19 mouse cellular contexts compared by ENCODE assay signal in the genomic region with DNA sequence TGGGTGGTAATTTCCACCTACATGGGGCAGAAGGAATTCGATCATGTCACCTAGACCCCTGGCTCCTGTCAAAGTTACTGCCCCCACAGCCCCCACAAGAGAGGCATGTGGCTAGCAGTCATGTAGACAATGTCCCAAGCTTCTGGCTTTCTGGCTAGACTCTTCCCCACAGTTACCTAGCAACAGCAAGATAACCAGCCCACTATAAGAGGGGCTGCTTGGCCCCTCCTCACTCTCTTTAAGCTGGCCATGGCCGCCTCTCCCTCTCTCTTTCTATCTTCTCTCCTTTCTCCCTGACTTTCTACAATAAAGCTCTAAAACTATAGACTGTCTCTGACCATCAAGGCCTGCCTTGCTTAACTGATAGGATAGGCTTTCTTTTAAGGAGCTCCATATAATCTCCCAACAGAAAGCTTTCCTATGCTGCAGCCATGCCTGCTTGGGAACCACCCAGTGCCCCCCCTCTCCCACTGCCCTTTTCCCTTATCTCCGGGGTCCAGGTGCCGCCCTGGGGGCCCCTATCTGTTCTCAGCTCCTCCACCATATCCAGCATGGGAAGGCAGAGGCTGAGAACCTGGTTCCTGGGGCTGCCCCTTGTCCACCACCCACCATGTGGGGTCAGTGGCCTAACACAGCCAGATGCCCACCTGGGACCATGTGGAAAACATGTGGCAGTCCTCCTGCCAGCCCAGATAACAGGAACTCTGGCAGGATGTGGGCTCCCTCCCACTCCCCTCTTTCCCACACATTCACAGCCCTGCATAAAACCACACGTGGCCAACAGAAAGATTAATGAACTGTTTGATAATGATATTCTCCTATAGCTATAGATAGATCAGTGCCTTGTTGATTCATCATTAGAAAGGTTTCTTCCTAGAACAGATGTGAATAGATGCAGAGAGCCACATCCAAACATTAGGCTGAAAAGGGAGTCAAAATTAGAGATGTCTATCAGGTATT. TPM values are rescaled to one million over a fixed set of nuclear protein-coding genes. Genes with fewer than 3 reads are reported as not detected.
DNase-seq lines count a peak whose midpoint lies in the region; ATAC-seq lines count a peak whose summit lies in the region.
"Had no signal": no experiment of that assay in that cellular context is flagged by ENCODE, and none has a peak within 500 bp of the region (broad histone marks: within the 10 kb centered on the region; RNA-seq: fewer than 3 reads in every experiment).

No protein-coding gene starts in this region.

- no peaks in the 10 kb centered on the region for H3K9me3 ChIP-seq in intestine, embryonic 16.5 days (ENCODE audit: control insufficient read depth, low read length)
- no peaks in the 10 kb centered on the region for H3K9me3 ChIP-seq in intestine, embryonic 15.5 days
- H3K9me3 ChIP-seq in liver, embryonic 12.5 days (replicated peaks) = no peaks in the 10 kb centered on the region
- H3K9me3 ChIP-seq: embryonic facial prominence, embryonic 12.5 days; heart, embryonic 15.5 days; hindbrain, embryonic 15.5 days; limb, embryonic 15.5 days; neural tube, embryonic 12.5 days had no signal

- WGBS in intestine, embryonic 16.5 days = 35% methylated on average over 5 of the region's 5 CpGs
- WGBS in intestine, embryonic 15.5 days = 39% methylated on average over 5 of the region's 5 CpGs
- 8% methylated on average over 5 of the region's 5 CpGs for WGBS in liver, embryonic 12.5 days (ENCODE audit: insufficient replicate concordance)

- H3K4me1 ChIP-seq in intestine, embryonic 16.5 days (ENCODE audit: control insufficient read depth, insufficient read depth, low read length) = 0 out of 2 replicates have a peak, but pooled peaks cover 2% of the 10 kb centered on the region
- no peaks in the 10 kb centered on the region for H3K4me1 ChIP-seq in intestine, embryonic 15.5 days (replicated peaks)
- H3K4me1 ChIP-seq in liver, embryonic 12.5 days = peaks cover 42% of the 10 kb centered on the region
- H3K4me1 ChIP-seq: embryonic facial prominence, embryonic 12.5 days; heart, embryonic 15.5 days; limb, embryonic 15.5 days; neural tube, embryonic 12.5 days had no signal

- no peak overlapping the region for H3K4me2 ChIP-seq in intestine, embryonic 16.5 days (ENCODE audit: low read depth, low read length)
- no peak overlapping the region for H3K4me2 ChIP-seq in intestine, embryonic 15.5 days (replicated peaks)
- H3K4me2 ChIP-seq in liver, embryonic 12.5 days = peak overlapping the region; percentile 67
- H3K4me2 ChIP-seq: embryonic facial prominence, embryonic 12.5 days; heart, embryonic 15.5 days; hindbrain, embryonic 15.5 days; limb, embryonic 15.5 days; neural tube, embryonic 12.5 days had no signal

- H3K27me3 ChIP-seq in intestine, embryonic 16.5 days (replicated peaks; ENCODE audit: control insufficient read depth, insufficient read depth, low read length) = no peaks in the 10 kb centered on the region
- H3K27me3 ChIP-seq in intestine, embryonic 15.5 days (replicated peaks) = no peaks in the 10 kb centered on the region
- H3K27me3 ChIP-seq in liver, embryonic 12.5 days (replicated peaks) = no peaks in the 10 kb centered on the region
- H3K27me3 ChIP-seq: embryonic facial prominence, embryonic 12.5 days; heart, embryonic 15.5 days; hindbrain, embryonic 15.5 days; limb, embryonic 15.5 days; neural tube, embryonic 12.5 days had no signal

- intact Hi-C loops in left cerebral cortex, postnatal 14 days (cut with DNase I) = no loop called here

- no peak overlapping the region for H3K4me3 ChIP-seq in intestine, embryonic 16.5 days (ENCODE audit: low read length)
- no peak overlapping the region for H3K4me3 ChIP-seq in intestine, embryonic 15.5 days (replicated peaks)
- H3K4me3 ChIP-seq in liver, embryonic 12.5 days = peak overlapping the region; percentile 23
- H3K4me3 ChIP-seq: embryonic facial prominence, embryonic 12.5 days; heart, embryonic 15.5 days; hindbrain, embryonic 15.5 days; limb, embryonic 15.5 days; neural tube, embryonic 12.5 days had no signal

- no peak overlapping the region for H3K27ac ChIP-seq in intestine, embryonic 16.5 days (ENCODE audit: low read length)
- H3K27ac ChIP-seq in intestine, embryonic 15.5 days = no peak overlapping the region
- peak overlapping the region; percentile 91 for H3K27ac ChIP-seq in liver, embryonic 12.5 days
- H3K27ac ChIP-seq: embryonic facial prominence, embryonic 12.5 days; heart, embryonic 15.5 days; hindbrain, embryonic 15.5 days; limb, embryonic 15.5 days; neural tube, embryonic 12.5 days had no signal

- ATAC-seq in intestine, embryonic 16.5 days = peak; percentile 26; the same call in 1 of the 2 replicates
- no peak for ATAC-seq in intestine, embryonic 15.5 days
- peak; percentile 98 for ATAC-seq in liver, embryonic 12.5 days
- ATAC-seq: forebrain, postnatal 0 days; Patski had no signal

- H3K36me3 ChIP-seq in intestine, embryonic 16.5 days (ENCODE audit: control insufficient read depth, insufficient read depth, low read length) = no peaks in the 10 kb centered on the region
- no peaks in the 10 kb centered on the region for H3K36me3 ChIP-seq in intestine, embryonic 15.5 days
- H3K36me3 ChIP-seq in liver, embryonic 12.5 days = no peaks in the 10 kb centered on the region
- H3K36me3 ChIP-seq: embryonic facial prominence, embryonic 12.5 days; heart, embryonic 15.5 days; hindbrain, embryonic 15.5 days; limb, embryonic 15.5 days; neural tube, embryonic 12.5 days had no signal

- peak; percentile 76 for DNase-seq in c-Kit-positive CD71-positive TER-119-negative erythroid progenitor cells, embryonic 14.5 days (ENCODE audit: low read depth)
- DNase-seq in spleen, postnatal 4 days (ENCODE audit: low spot score in 2 of 2) = peak; percentile 51 to 60
- no peak for DNase-seq in ovary, postnatal 14 days (ENCODE audit: low spot score)
- no peak for DNase-seq in left cerebral cortex, postnatal 14 days (ENCODE audit: low spot score in 2 of 2)
- no peak for DNase-seq in adrenal gland, postnatal 14 days
- DNase-seq: cerebellum, adult 9-10 months; forebrain, postnatal 0 days; kidney, adult 9 months; midbrain, embryonic 14.5 days had no signal

- H3K9ac ChIP-seq in intestine, embryonic 16.5 days (ENCODE audit: low read depth, low read length) = no peak overlapping the region
- no peak overlapping the region for H3K9ac ChIP-seq in intestine, embryonic 15.5 days
- H3K9ac ChIP-seq in liver, embryonic 12.5 days = peak overlapping the region; percentile 61
- H3K9ac ChIP-seq: embryonic facial prominence, embryonic 12.5 days; forebrain, postnatal 0 days; heart, embryonic 15.5 days; hindbrain, embryonic 15.5 days; limb, embryonic 15.5 days; neural tube, embryonic 12.5 days had no signal

RNA-seq across cellular contexts. Expression of a gene that starts 5.0 kb away (rescaled TPM):
- polyA plus RNA-seq in intestine, embryonic 16.5 days (2015; fragmentation: Nextera tagmentation; extraction: Ambion mirVana) = 5.9 TPM in 2 replicates
- 7.7 and 8.6 TPM in 2 replicates for polyA plus RNA-seq in intestine, embryonic 15.5 days (2015; fragmentation: Nextera tagmentation; extraction: Ambion mirVana)
- polyA plus RNA-seq in liver, embryonic 12.5 days (2016; fragmentation: Nextera tagmentation; extraction: Ambion mirVana) = 6.1 and 6.4 TPM in 2 replicates
- 1 to 10 TPM; 7.8 TPM for total RNA-seq in left cerebral cortex, postnatal 14 days (2021)
- 7.1 and 8.1 TPM in 2 replicates for total RNA-seq in adrenal gland, postnatal 14 days (2021)

RNA-seq across cellular contexts. Expression of a gene that starts 10.9 kb away (rescaled TPM):
- 4.8 and 6.0 TPM in 2 replicates for polyA plus RNA-seq in intestine, embryonic 16.5 days (2015; fragmentation: Nextera tagmentation; extraction: Ambion mirVana)
- 6.3 and 8.4 TPM in 2 replicates for polyA plus RNA-seq in intestine, embryonic 15.5 days (2015; fragmentation: Nextera tagmentation; extraction: Ambion mirVana)
- 5.1 and 5.2 TPM in 2 replicates for polyA plus RNA-seq in liver, embryonic 12.5 days (2016; fragmentation: Nextera tagmentation; extraction: Ambion mirVana)
- total RNA-seq in left cerebral cortex, postnatal 14 days (2021) = 1 to 10 TPM in 1 of 2 experiments, not detected in 1; 5.8 TPM
- 2.9 and 3.7 TPM in 2 replicates for total RNA-seq in adrenal gland, postnatal 14 days (2021)
- total RNA-seq: forebrain, postnatal 0 days had no signal
- polyA plus RNA-seq: spleen, adult 2 months had no signal

RNA-seq across cellular contexts. Expression of a gene that starts 28.0 kb away (rescaled TPM):
- 3.4 and 4.0 TPM in 2 replicates for polyA plus RNA-seq in intestine, embryonic 16.5 days (2015; fragmentation: Nextera tagmentation; extraction: Ambion mirVana)
- 4.3 and 4.6 TPM in 2 replicates for polyA plus RNA-seq in intestine, embryonic 15.5 days (2015; fragmentation: Nextera tagmentation; extraction: Ambion mirVana)
- polyA plus RNA-seq in liver, embryonic 12.5 days (2016; fragmentation: Nextera tagmentation; extraction: Ambion mirVana) = 3.6 TPM in 2 replicates
- 1 to 10 TPM; 2.7 to 4.7 TPM for total RNA-seq in left cerebral cortex, postnatal 14 days (2021)
- 9.9 and 12.9 TPM in 2 replicates for total RNA-seq in adrenal gland, postnatal 14 days (2021)

RNA-seq across cellular contexts. Expression of a gene that starts 52.1 kb away (rescaled TPM):
- 3.4 and 3.9 TPM in 2 replicates for polyA plus RNA-seq in intestine, embryonic 16.5 days (2015; fragmentation: Nextera tagmentation; extraction: Ambion mirVana)
- 3.7 and 4.1 TPM in 2 replicates for polyA plus RNA-seq in intestine, embryonic 15.5 days (2015; fragmentation: Nextera tagmentation; extraction: Ambion mirVana)
- polyA plus RNA-seq in liver, embryonic 12.5 days (2016; fragmentation: Nextera tagmentation; extraction: Ambion mirVana) = 1.6 and 2.0 TPM in 2 replicates
- total RNA-seq in left cerebral cortex, postnatal 14 days (2021) = 10 to 100 TPM in 1 of 2 experiments, 1 to 10 TPM in 1; 8.8 to 11.2 TPM
- 5.4 and 5.8 TPM in 2 replicates for total RNA-seq in adrenal gland, postnatal 14 days (2021)

Comparison
In these comparisons a context has a peak if more than half of its experiments do, and no peak if none do; other contexts are left out.
1. DNase-seq: peak in c-Kit-positive CD71-positive TER-119-negative erythroid progenitor cells, embryonic 14.5 days (single experiment) and spleen, postnatal 4 days (2 of 2); none in ovary, postnatal 14 days (single experiment), left cerebral cortex, postnatal 14 days (0 of 2) and adrenal gland, postnatal 14 days (single experiment).